Mouse (Mus musculus): Measurements from ENCODE around the gene Sost.

Gene Sost

GRCm38 (mm10) chr11:101982981-101983411 is 16.2 kb upstream of the Sost start:
- no peak for DNase-seq

GRCm38 (mm10) chr11:101981850-101982249 is 15.0 kb upstream of the Sost start:
- DNase-seq: no peak

GRCm38 (mm10) chr11:101980603-101981157 is 13.9 kb upstream of the Sost start:
- no peak for DNase-seq

- DNase-seq: no peak
Measured at GRCm38 (mm10) chr11:101979140-101979539, 12.3 kb upstream of the Sost start.

- no peak for DNase-seq
Measured at GRCm38 (mm10) chr11:101976949-101977348, 10.1 kb upstream of the Sost start.

- no peak for DNase-seq
Measured at GRCm38 (mm10) chr11:101974923-101975322, 8.1 kb upstream of the Sost start.

GRCm38 (mm10) chr11:101974181-101974580 is 7.4 kb upstream of the Sost start:
- DNase-seq: no peak

GRCm38 (mm10) chr11:101973496-101973895 is 6.7 kb upstream of the Sost start:
- DNase-seq: no peak

GRCm38 (mm10) chr11:101972651-101973050 is 5.8 kb upstream of the Sost start:
- DNase-seq: no peak

- no peak for DNase-seq
Measured at GRCm38 (mm10) chr11:101972097-101972496, 5.3 kb upstream of the Sost start.

- no peak for DNase-seq
Measured at GRCm38 (mm10) chr11:101971410-101971809, 4.6 kb upstream of the Sost start.

- DNase-seq: no peak
Measured at GRCm38 (mm10) chr11:101969835-101970234, 3.0 kb upstream of the Sost start.

GRCm38 (mm10) chr11:101968791-101969190 is 2.0 kb upstream of the Sost start:
- DNase-seq: peak; percentile 83

- DNase-seq: no peak
Measured at GRCm38 (mm10) chr11:101968311-101968710, 1.5 kb upstream of the Sost start.

- no peak for DNase-seq
Measured at GRCm38 (mm10) chr11:101965553-101965952, 1.3 kb downstream of the Sost start.

- no peak for DNase-seq
Measured at GRCm38 (mm10) chr11:101964647-101965046, 2.2 kb downstream of the Sost start.

GRCm38 (mm10) chr11:101963473-101964291 is 3.1 kb downstream of the Sost start:
- DNase-seq: no peak

GRCm38 (mm10) chr11:101963043-101963442 is 3.8 kb downstream of the Sost start:
- no peak for DNase-seq

- peak; percentile 46 for DNase-seq
Measured at GRCm38 (mm10) chr11:101957476-101957875, 9.3 kb downstream of the Sost start.

- DNase-seq: no peak
Measured at GRCm38 (mm10) chr11:101953441-101953840, 13.4 kb downstream of the Sost start.

GRCm38 (mm10) chr11:101952541-101953341 is 14.1 kb downstream of the Sost start:
- DNase-seq: no peak

- no peak for DNase-seq
Measured at GRCm38 (mm10) chr11:101950021-101950420, 16.8 kb downstream of the Sost start.

GRCm38 (mm10) chr11:101946525-101946924 is 20.3 kb downstream of the Sost start:
- DNase-seq: no peak

- DNase-seq: no peak
Measured at GRCm38 (mm10) chr11:101943055-101943454, 23.8 kb downstream of the Sost start.

Data from right cerebral cortex, postnatal 14 days (tissue).